Mouse (Mus musculus): Measurements from ENCODE around the gene Tgfbr3. TPM values are rescaled to one million over a fixed set of nuclear protein-coding genes. Genes with fewer than 3 reads are reported as not detected.

Gene Tgfbr3
- polyA plus RNA-seq, 1 experiment from 2014 or later: 38.2 TPM

GRCm38 (mm10) chr5:107111802-107112201, 177.6 kb downstream of the Tgfbr3 start:
- H3K9me3 ChIP-seq (ENCODE audit: control insufficient read depth, low read length): no peaks in the 10 kb centered on the region
- WGBS: 30% methylated on average over 3 of the region's 3 CpGs
- H3K27ac ChIP-seq (ENCODE audit: low read depth, low read length): peak overlapping the region; percentile 44; the same call in 1 of the 2 replicates
- ATAC-seq (replicated peaks; ENCODE audit: low FRiP score): peak; percentile 32; the same call in 1 of the 2 replicates
- no peak overlapping the region for H3K4me2 ChIP-seq
- peaks cover 10% of the 10 kb centered on the region; the same call in 1 of the 2 replicates for H3K36me3 ChIP-seq (ENCODE audit: control insufficient read depth, insufficient read depth, low read length)
- no peak overlapping the region for H3K9ac ChIP-seq (ENCODE audit: low read depth, low read length)
- DNase-seq (ENCODE audit: low spot score): no peak
- no peaks in the 10 kb centered on the region for H3K27me3 ChIP-seq (replicated peaks; ENCODE audit: control insufficient read depth, insufficient read depth, low read length)
- H3K4me3 ChIP-seq (ENCODE audit: low read depth, low read length): no peak overlapping the region
- H3K4me1 ChIP-seq (replicated peaks; ENCODE audit: control insufficient read depth, insufficient read depth, low read length): peaks cover 22% of the 10 kb centered on the region; the same call in 1 of the 2 replicates

- ATAC-seq (replicated peaks; ENCODE audit: low FRiP score): peak; percentile 51; the same call in 1 of the 2 replicates
- WGBS: 34% methylated on average over 7 of the region's 7 CpGs
- Histone ChIP-seq H3K9ac (ENCODE audit: low read depth, low read length) (no peak overlapping the region), H3K4me1 (replicated peaks; ENCODE audit: control insufficient read depth, insufficient read depth, low read length) (peaks cover 22% of the 10 kb centered on the region; the same call in 1 of the 2 replicates), H3K36me3 (ENCODE audit: control insufficient read depth, insufficient read depth, low read length) (peaks cover 10% of the 10 kb centered on the region; the same call in 1 of the 2 replicates), H3K27me3 (replicated peaks; ENCODE audit: control insufficient read depth, insufficient read depth, low read length) (no peaks in the 10 kb centered on the region), H3K9me3 (ENCODE audit: control insufficient read depth, low read length) (no peaks in the 10 kb centered on the region), H3K4me2 (no peak overlapping the region), H3K4me3 (ENCODE audit: low read depth, low read length) (no peak overlapping the region), H3K27ac (ENCODE audit: low read depth, low read length) (peak overlapping the region; percentile 44; the same call in 1 of the 2 replicates)
- peak; percentile 57 for DNase-seq (ENCODE audit: low spot score)
Measured at GRCm38 (mm10) chr5:107110880-107111520, 178.4 kb downstream of the Tgfbr3 start.

GRCm38 (mm10) chr5:107110089-107110879, 179.1 kb downstream of the Tgfbr3 start:
- H3K9me3 ChIP-seq (ENCODE audit: control insufficient read depth, low read length): no peaks in the 10 kb centered on the region
- 65% methylated on average over 13 of the region's 13 CpGs for WGBS
- no peak overlapping the region for H3K4me3 ChIP-seq (ENCODE audit: low read depth, low read length)
- H3K4me2 ChIP-seq: no peak overlapping the region
- ATAC-seq (replicated peaks; ENCODE audit: low FRiP score) (no peak), DNase-seq (ENCODE audit: low spot score) (no peak)
- peaks cover 22% of the 10 kb centered on the region; the same call in 1 of the 2 replicates for H3K4me1 ChIP-seq (replicated peaks; ENCODE audit: control insufficient read depth, insufficient read depth, low read length)
- H3K27ac ChIP-seq (ENCODE audit: low read depth, low read length): peak overlapping the region; percentile 44
- no peak overlapping the region for H3K9ac ChIP-seq (ENCODE audit: low read depth, low read length)
- no peaks in the 10 kb centered on the region for H3K27me3 ChIP-seq (replicated peaks; ENCODE audit: control insufficient read depth, insufficient read depth, low read length)
- peaks cover 10% of the 10 kb centered on the region; the same call in 1 of the 2 replicates for H3K36me3 ChIP-seq (ENCODE audit: control insufficient read depth, insufficient read depth, low read length)

- Histone ChIP-seq H3K36me3 (ENCODE audit: control insufficient read depth, insufficient read depth, low read length) (peaks cover 10% of the 10 kb centered on the region; the same call in 1 of the 2 replicates), H3K4me2 (no peak overlapping the region), H3K4me1 (replicated peaks; ENCODE audit: control insufficient read depth, insufficient read depth, low read length) (peaks cover 22% of the 10 kb centered on the region; the same call in 1 of the 2 replicates), H3K27ac (ENCODE audit: low read depth, low read length) (no peak overlapping the region), H3K9me3 (ENCODE audit: control insufficient read depth, low read length) (no peaks in the 10 kb centered on the region), H3K27me3 (replicated peaks; ENCODE audit: control insufficient read depth, insufficient read depth, low read length) (no peaks in the 10 kb centered on the region), H3K9ac (ENCODE audit: low read depth, low read length) (no peak overlapping the region), H3K4me3 (ENCODE audit: low read depth, low read length) (no peak overlapping the region)
- WGBS: 85% methylated on average over 15 of the region's 15 CpGs
- DNase-seq (ENCODE audit: low spot score) (no peak), ATAC-seq (replicated peaks; ENCODE audit: low FRiP score) (no peak)
Measured at GRCm38 (mm10) chr5:107109416-107109815, 180.0 kb downstream of the Tgfbr3 start.

- no peaks in the 10 kb centered on the region for H3K27me3 ChIP-seq (replicated peaks; ENCODE audit: control insufficient read depth, insufficient read depth, low read length)
- H3K36me3 ChIP-seq (ENCODE audit: control insufficient read depth, insufficient read depth, low read length): peaks cover 8% of the 10 kb centered on the region; the same call in 1 of the 2 replicates
- peaks cover 17% of the 10 kb centered on the region; the same call in 1 of the 2 replicates for H3K4me1 ChIP-seq (replicated peaks; ENCODE audit: control insufficient read depth, insufficient read depth, low read length)
- H3K27ac ChIP-seq (ENCODE audit: low read depth, low read length): peak overlapping the region; percentile 50; the same call in 1 of the 2 replicates
- no peak for ATAC-seq (replicated peaks; ENCODE audit: low FRiP score)
- no peak for DNase-seq (ENCODE audit: low spot score)
- no peaks in the 10 kb centered on the region for H3K9me3 ChIP-seq (ENCODE audit: control insufficient read depth, low read length)
- 73% methylated on average over 12 of the region's 12 CpGs for WGBS
- H3K4me3 ChIP-seq (ENCODE audit: low read depth, low read length): no peak overlapping the region
- H3K9ac ChIP-seq (ENCODE audit: low read depth, low read length): no peak overlapping the region
- H3K4me2 ChIP-seq: no peak overlapping the region
Measured at GRCm38 (mm10) chr5:107106793-107107192, 182.6 kb downstream of the Tgfbr3 start.

GRCm38 (mm10) chr5:107106139-107106538, 183.3 kb downstream of the Tgfbr3 start:
- 53% methylated on average over 2 of the region's 2 CpGs for WGBS
- H3K9ac ChIP-seq (ENCODE audit: low read depth, low read length): no peak overlapping the region
- DNase-seq (ENCODE audit: low spot score): no peak
- H3K27ac ChIP-seq (ENCODE audit: low read depth, low read length): no peak overlapping the region
- peaks cover 8% of the 10 kb centered on the region; the same call in 1 of the 2 replicates for H3K36me3 ChIP-seq (ENCODE audit: control insufficient read depth, insufficient read depth, low read length)
- no peaks in the 10 kb centered on the region for H3K9me3 ChIP-seq (ENCODE audit: control insufficient read depth, low read length)
- ATAC-seq (replicated peaks; ENCODE audit: low FRiP score): no peak
- no peak overlapping the region for H3K4me3 ChIP-seq (ENCODE audit: low read depth, low read length)
- no peaks in the 10 kb centered on the region for H3K27me3 ChIP-seq (replicated peaks; ENCODE audit: control insufficient read depth, insufficient read depth, low read length)
- peaks cover 11% of the 10 kb centered on the region; the same call in 1 of the 2 replicates for H3K4me1 ChIP-seq (replicated peaks; ENCODE audit: control insufficient read depth, insufficient read depth, low read length)
- H3K4me2 ChIP-seq: no peak overlapping the region

- no peak for DNase-seq (ENCODE audit: low spot score)
- Histone ChIP-seq H3K9me3 (ENCODE audit: control insufficient read depth, low read length) (no peaks in the 10 kb centered on the region), H3K27me3 (replicated peaks; ENCODE audit: control insufficient read depth, insufficient read depth, low read length) (no peaks in the 10 kb centered on the region), H3K27ac (ENCODE audit: low read depth, low read length) (no peak overlapping the region), H3K9ac (ENCODE audit: low read depth, low read length) (no peak overlapping the region), H3K4me1 (replicated peaks; ENCODE audit: control insufficient read depth, insufficient read depth, low read length) (no peaks in the 10 kb centered on the region), H3K4me3 (ENCODE audit: low read depth, low read length) (no peak overlapping the region), H3K36me3 (ENCODE audit: control insufficient read depth, insufficient read depth, low read length) (no peaks in the 10 kb centered on the region), H3K4me2 (no peak overlapping the region)
- whole genome bisulfite sequencing: 85% methylated on average over 2 of the region's 2 CpGs
- no peak for ATAC-seq (replicated peaks; ENCODE audit: low FRiP score)
Measured at GRCm38 (mm10) chr5:107103591-107103990, 185.8 kb downstream of the Tgfbr3 start.

- H3K36me3 ChIP-seq (ENCODE audit: control insufficient read depth, insufficient read depth, low read length): no peaks in the 10 kb centered on the region
- H3K27ac ChIP-seq (ENCODE audit: low read depth, low read length): no peak overlapping the region
- H3K4me1 ChIP-seq (replicated peaks; ENCODE audit: control insufficient read depth, insufficient read depth, low read length): peaks cover 1% of the 10 kb centered on the region
- H3K4me3 ChIP-seq (ENCODE audit: low read depth, low read length): no peak overlapping the region
- H3K9me3 ChIP-seq (ENCODE audit: control insufficient read depth, low read length): no peaks in the 10 kb centered on the region
- ATAC-seq (replicated peaks; ENCODE audit: low FRiP score): no peak
- no peak for DNase-seq (ENCODE audit: low spot score)
- H3K27me3 ChIP-seq (replicated peaks; ENCODE audit: control insufficient read depth, insufficient read depth, low read length): no peaks in the 10 kb centered on the region
- no peak overlapping the region for H3K4me2 ChIP-seq
- no peak overlapping the region for H3K9ac ChIP-seq (ENCODE audit: low read depth, low read length)
- WGBS: 67% methylated on average over 4 of the region's 4 CpGs
Measured at GRCm38 (mm10) chr5:107102916-107103315, 186.5 kb downstream of the Tgfbr3 start.
